Mouse (Mus musculus) adrenal gland, postnatal 36 days (tissue): Measurements from ENCODE around the gene Tmem170. TPM values are rescaled to one million over a fixed set of nuclear protein-coding genes. Genes with fewer than 3 reads are reported as not detected.

Source experiments
- DNase-seq, 2 experiments: peaks; one replicate each; pipeline ENCODE4 v3.0.0; 2021; ENCODE audit warnings: mixed read lengths in 1 of 2
- total RNA-seq, 2 experiments: library from RNA; stranded (reverse); gene quantifications; 2 replicates each; pipeline ENCODE4 v1.2.3; 2021

Tmem170 gene
- total RNA-seq, 2 experiments from 2014 or later: 6.6 to 6.9 TPM

GRCm38 (mm10) chr8:111813818-111814217, 62.7 kb downstream of the Tmem170 start:
- DNase-seq: no peak

Other genes starting within 250 kb of the Tmem170 start
- 10 to 100 TPM; 50.1 to 74.8 TPM for gene Ldhd, start 246.4 kb downstream of the Tmem170 start, total RNA-seq
- gene Zfp1, start 233.3 kb downstream of the Tmem170 start, total RNA-seq: 1 to 10 TPM; 7.2 to 8.7 TPM
- gene Ctrb1, start 185.7 kb downstream of the Tmem170 start, total RNA-seq: under 1 TPM in 1 of 2 experiments, not detected in 1; 0.36 TPM
- 10 to 100 TPM; 68.5 to 75.7 TPM for gene Bcar1, start 132.9 kb downstream of the Tmem170 start, total RNA-seq
- 10 to 100 TPM; 69.5 to 76.7 TPM for gene Cfdp1, start 22.5 kb downstream of the Tmem170 start, total RNA-seq
- not detected for gene Chst5, start 33.7 kb upstream of the Tmem170 start, total RNA-seq
- gene Tmem231, start 57.1 kb upstream of the Tmem170 start, total RNA-seq: 1 to 10 TPM; 5.6 to 5.7 TPM
- gene Gabarapl2, start 64.0 kb upstream of the Tmem170 start, total RNA-seq: 100 to 1,000 TPM; 158 to 177 TPM
- gene Adat1, start 115.6 kb upstream of the Tmem170 start, total RNA-seq: 1 to 10 TPM; 3.3 to 3.4 TPM
- 100 to 1,000 TPM; 108 to 110 TPM for gene Kars, start 134.6 kb upstream of the Tmem170 start, total RNA-seq
- 10 to 100 TPM; 20.7 to 21.7 TPM for gene Terf2ip, start 134.6 kb upstream of the Tmem170 start, total RNA-seq
- gene Gm6793, start 138.3 kb upstream of the Tmem170 start, total RNA-seq: under 1 TPM; 0.20 to 0.23 TPM